Mouse (Mus musculus): ENCODE results near the gene Ptger2.

DNA sequence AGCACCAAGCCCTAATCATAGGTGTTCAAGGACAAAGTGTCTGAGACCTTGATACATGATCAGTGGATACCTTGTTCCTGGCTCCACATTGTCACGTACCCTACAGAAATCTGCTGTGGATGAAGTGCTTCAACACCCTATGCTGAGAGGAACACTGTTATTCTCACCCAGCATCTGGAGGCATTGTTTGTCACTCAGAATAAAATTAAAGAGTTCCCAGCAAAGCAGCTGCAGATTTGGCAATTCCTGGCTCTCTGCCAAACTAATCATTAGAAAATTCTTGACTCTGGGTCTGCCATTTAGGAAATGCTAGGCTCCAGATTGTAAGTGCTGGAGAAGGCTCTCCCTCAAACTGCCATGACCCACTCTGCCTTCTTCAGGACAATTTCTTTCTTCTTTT is 27.2 kb upstream of the Ptger2 start:
- TF ChIP-seq CTCF (conservative IDR thresholded peaks at IDR 0.05; ENCODE audit: low read length) (no peak), POU5F1 (IDR thresholded peaks at IDR 0.05; ENCODE audit: borderline replicate concordance, low read length) (no peak), NANOG (IDR thresholded peaks at IDR 0.05; ENCODE audit: borderline replicate concordance, low read length) (no peak)

All from E14TG2a.4 (cell line).